Mouse (Mus musculus) forebrain, embryonic 16.5 days (tissue): ENCODE measurements around the gene Jade2. TPM values are rescaled to one million over a fixed set of nuclear protein-coding genes. Genes with fewer than 3 reads are reported as not detected.

Experiments used
- ATAC-seq: fragments of 200-750 bp; cut with Nextera tagmentation; 2 replicates; pipeline ENCODE4 v1.8.0; 2017; ENCODE audit warnings: mild to moderate bottlenecking, moderate library complexity
- H3K27ac ChIP-seq: fragments of 300-500 bp; sonication (generic); 2 replicates; pipeline ENCODE4 v1.5.1; 2014; ENCODE audit warnings: low read length, control low read depth
- H3K27me3 ChIP-seq: fragments of 300-500 bp; sonication (generic); replicated peaks from 2 replicates; pipeline ENCODE4 v1.6.1; 2014; ENCODE audit warnings: low read length; ENCODE audit not compliant: control insufficient read depth, insufficient read depth
- H3K36me3 ChIP-seq: fragments of 300-500 bp; sonication (generic); 2 replicates; pipeline ENCODE4 v1.6.1; 2014; ENCODE audit not compliant: control insufficient read depth, insufficient read depth
- H3K4me1 ChIP-seq: fragments of 300-500 bp; sonication (generic); replicated peaks from 2 replicates; pipeline ENCODE4 v1.6.1; 2014; ENCODE audit warnings: low read length; ENCODE audit not compliant: control insufficient read depth, insufficient read depth
- H3K4me2 ChIP-seq: fragments of 300-500 bp; sonication (generic); 2 replicates; pipeline ENCODE4 v1.6.1; 2014; ENCODE audit warnings: mild to moderate bottlenecking, low read length, control low read depth
- H3K4me3 ChIP-seq: fragments of 300-500 bp; sonication (generic); replicated peaks from 2 replicates; pipeline ENCODE4 v1.5.1; 2014; ENCODE audit warnings: mild to moderate bottlenecking, low read length, control low read depth
- H3K9ac ChIP-seq: fragments of 300-500 bp; sonication (generic); replicated peaks from 2 replicates; pipeline ENCODE4 v1.6.1; 2014; ENCODE audit warnings: low read depth, low read length, control low read depth
- H3K9me3 ChIP-seq: fragments of 300-500 bp; sonication (generic); 2 replicates; pipeline ENCODE4 v1.6.1; 2016; ENCODE audit warnings: low read length; ENCODE audit not compliant: control insufficient read depth
- WGBS: fragments of 180-500 bp; shearing (Covaris S2); extraction: QIAGEN DNeasy Blood & Tissue Kit; methylation state at CpG from one replicate; pipeline ENCODE4 v1.1.7; 2014; 5-methylcytosine and 5-hydroxymethylcytosine counted together
- polyA plus RNA-seq: library from polyadenylated mRNA; unstranded; fragments of >200 nt; fragmentation: Nextera tagmentation; extraction: Ambion mirVana; gene quantifications from 2 replicates; pipeline ENCODE4 v1.2.1, GENCODE M21; 2015

The Jade2 gene
- polyA plus RNA-seq, 1 experiment from 2014 or later, result 0.47 TPM

GRCm38 (mm10) chr11:51860666-51861065 lies 3.2 kb upstream of the Jade2 start:
- H3K4me3 ChIP-seq, result no peak overlapping the region
- no peak for ATAC-seq
- no peaks in the 10 kb centered on the region for H3K36me3 ChIP-seq
- H3K9ac ChIP-seq, result no peak overlapping the region
- no peak overlapping the region for H3K27ac ChIP-seq
- no peaks in the 10 kb centered on the region for H3K27me3 ChIP-seq
- H3K4me1 ChIP-seq, result peaks cover 18% of the 10 kb centered on the region
- WGBS, result 88% methylated on average over 8 of the region's 8 CpGs
- H3K9me3 ChIP-seq, result no peaks in the 10 kb centered on the region
- no peak overlapping the region for H3K4me2 ChIP-seq

GRCm38 (mm10) chr11:51859561-51859960 lies 2.1 kb upstream of the Jade2 start:
- no peak overlapping the region for H3K9ac ChIP-seq
- no peak overlapping the region for H3K27ac ChIP-seq
- no peaks in the 10 kb centered on the region for H3K9me3 ChIP-seq
- H3K4me2 ChIP-seq, result no peak overlapping the region
- H3K4me1 ChIP-seq, result peaks cover 27% of the 10 kb centered on the region
- ATAC-seq, result no peak
- H3K36me3 ChIP-seq, result no peaks in the 10 kb centered on the region
- no peaks in the 10 kb centered on the region for H3K27me3 ChIP-seq
- H3K4me3 ChIP-seq, result no peak overlapping the region
- WGBS, result 26% methylated on average over 2 of the region's 2 CpGs

- Histone ChIP-seq H3K27ac (no peak overlapping the region), H3K4me1 (peaks cover 27% of the 10 kb centered on the region), H3K4me2 (peak overlapping the region; percentile 98), H3K36me3 (no peaks in the 10 kb centered on the region), H3K9me3 (no peaks in the 10 kb centered on the region), H3K27me3 (no peaks in the 10 kb centered on the region), H3K4me3 (peak overlapping the region; percentile 65), H3K9ac (peak overlapping the region; percentile 75)
- under 1% methylated on average over 25 of the region's 28 CpGs for WGBS
- peak; percentile 7; the same call in 1 of the 2 replicates for ATAC-seq
Observed at GRCm38 (mm10) chr11:51858528-51859051, 1.1 kb upstream of the Jade2 start.

GRCm38 (mm10) chr11:51857818-51858527 lies 520 bp upstream of the Jade2 start:
- peak; percentile 51 for ATAC-seq
- Histone ChIP-seq H3K27me3 (no peaks in the 10 kb centered on the region), H3K36me3 (no peaks in the 10 kb centered on the region), H3K4me1 (peaks cover 27% of the 10 kb centered on the region), H3K9ac (peak overlapping the region; percentile 75), H3K4me3 (peak overlapping the region; percentile 65), H3K27ac (0 out of 2 replicates have a peak overlapping the region, but pooled peaks have one; percentile 47), H3K9me3 (no peaks in the 10 kb centered on the region), H3K4me2 (peak overlapping the region; percentile 98)
- WGBS, result under 1% methylated on average over 44 of the region's 52 CpGs

DNA sequence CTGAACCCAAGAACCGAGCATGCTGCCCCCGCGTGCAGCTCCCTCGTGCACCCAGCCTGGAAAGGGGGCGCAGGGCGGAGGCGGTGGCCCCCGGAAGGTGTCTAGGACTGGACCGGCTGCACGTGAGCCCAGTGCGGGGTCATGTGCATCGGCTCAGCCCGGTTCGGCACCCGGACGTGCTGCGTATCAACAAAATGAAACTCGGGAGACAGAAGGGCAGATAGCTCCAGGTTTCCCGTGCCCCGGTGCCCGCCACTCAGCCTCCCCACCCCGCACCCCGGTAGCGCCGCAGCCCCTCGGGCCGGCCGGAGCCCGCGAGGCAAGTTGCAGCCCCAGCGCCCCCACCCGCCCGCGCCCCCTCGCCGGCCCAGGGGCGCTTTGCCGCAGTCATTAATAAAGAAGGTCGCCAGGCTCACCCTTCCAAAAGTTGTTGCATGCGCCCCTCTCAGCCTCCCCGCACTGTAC lies 805 bp downstream of the Jade2 start:
- H3K27me3 ChIP-seq, result no peaks in the 10 kb centered on the region
- H3K36me3 ChIP-seq, result no peaks in the 10 kb centered on the region
- peak overlapping the region; percentile 33; the same call in 1 of the 2 replicates for H3K27ac ChIP-seq
- WGBS, result under 1% methylated on average over 41 of the region's 41 CpGs
- peaks cover 31% of the 10 kb centered on the region for H3K4me1 ChIP-seq
- H3K9ac ChIP-seq, result peak overlapping the region; percentile 75
- 0 out of 2 replicates have a peak, but pooled peaks have one; percentile 7 for ATAC-seq
- H3K4me2 ChIP-seq, result peak overlapping the region; percentile 98
- H3K4me3 ChIP-seq, result peak overlapping the region; percentile 65
- no peaks in the 10 kb centered on the region for H3K9me3 ChIP-seq

DNA sequence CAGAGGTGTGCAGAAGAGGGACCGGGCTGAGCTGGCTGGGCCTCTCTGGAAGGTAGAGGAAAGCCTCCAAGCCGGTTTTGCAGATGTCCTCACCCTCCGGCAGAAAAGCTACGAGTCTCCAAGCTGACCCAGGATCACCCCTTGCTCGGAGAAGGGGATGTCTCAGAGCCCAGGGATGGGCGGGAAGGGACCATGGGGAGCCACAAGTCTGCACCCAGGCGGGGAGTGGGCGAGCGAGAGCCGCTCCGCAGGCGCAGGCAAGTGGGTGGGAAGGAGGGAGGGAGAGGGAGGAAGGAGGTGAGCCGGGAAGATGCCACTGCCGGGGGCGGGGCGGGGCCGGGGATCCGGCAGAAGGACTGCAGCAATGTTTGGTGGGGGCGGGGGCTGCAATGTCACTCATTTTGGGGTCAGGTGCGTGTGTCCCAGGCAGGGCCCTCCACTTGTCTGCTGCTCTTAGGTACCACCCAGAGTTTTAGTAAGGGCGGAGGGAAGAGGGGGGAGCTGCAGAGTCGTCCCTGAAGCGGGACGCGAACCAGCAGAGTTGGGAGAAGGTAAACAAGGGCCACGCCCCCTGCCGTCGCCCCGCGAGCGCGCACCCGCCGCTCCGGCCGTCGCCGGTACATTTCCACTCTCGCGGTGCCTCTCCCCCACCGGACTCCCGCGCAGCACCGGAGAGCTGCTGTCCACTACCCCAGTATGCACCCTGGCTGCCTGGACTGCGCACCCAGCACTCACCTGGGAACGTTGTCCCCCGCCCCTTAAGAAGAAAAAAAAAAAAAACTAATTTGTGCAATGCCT lies 1.4 kb downstream of the Jade2 start:
- Histone ChIP-seq H3K4me1 (peaks cover 31% of the 10 kb centered on the region), H3K36me3 (no peaks in the 10 kb centered on the region), H3K4me3 (peak overlapping the region; percentile 65), H3K9ac (peak overlapping the region; percentile 75), H3K27me3 (no peaks in the 10 kb centered on the region), H3K9me3 (no peaks in the 10 kb centered on the region), H3K4me2 (peak overlapping the region; percentile 98), H3K27ac (no peak overlapping the region)
- under 1% methylated on average over 40 of the region's 47 CpGs for WGBS
- peak; percentile 51 for ATAC-seq

- no peaks in the 10 kb centered on the region for H3K36me3 ChIP-seq
- H3K9ac ChIP-seq, result peak overlapping the region; percentile 56
- peak; percentile 68 for ATAC-seq
- peak overlapping the region; percentile 98 for H3K4me2 ChIP-seq
- H3K4me1 ChIP-seq, result peaks cover 31% of the 10 kb centered on the region
- H3K4me3 ChIP-seq, result peak overlapping the region; percentile 65
- H3K27ac ChIP-seq, result no peak overlapping the region
- WGBS, result 2% methylated on average over 39 of the region's 42 CpGs
- H3K27me3 ChIP-seq, result no peaks in the 10 kb centered on the region
- H3K9me3 ChIP-seq, result no peaks in the 10 kb centered on the region
Observed at GRCm38 (mm10) chr11:51854981-51855817, 2.3 kb downstream of the Jade2 start.

GRCm38 (mm10) chr11:51852595-51852994 lies 4.9 kb downstream of the Jade2 start:
- H3K9me3 ChIP-seq, result no peaks in the 10 kb centered on the region
- peaks cover 22% of the 10 kb centered on the region for H3K4me1 ChIP-seq
- H3K9ac ChIP-seq, result no peak overlapping the region
- no peak overlapping the region for H3K4me2 ChIP-seq
- H3K4me3 ChIP-seq, result no peak overlapping the region
- H3K27ac ChIP-seq, result no peak overlapping the region
- WGBS, result 39% methylated on average over 5 of the region's 5 CpGs
- H3K36me3 ChIP-seq, result no peaks in the 10 kb centered on the region
- H3K27me3 ChIP-seq, result no peaks in the 10 kb centered on the region
- no peak for ATAC-seq
